ENCODE assay signal across 28 mouse cellular contexts in the genomic region with DNA sequence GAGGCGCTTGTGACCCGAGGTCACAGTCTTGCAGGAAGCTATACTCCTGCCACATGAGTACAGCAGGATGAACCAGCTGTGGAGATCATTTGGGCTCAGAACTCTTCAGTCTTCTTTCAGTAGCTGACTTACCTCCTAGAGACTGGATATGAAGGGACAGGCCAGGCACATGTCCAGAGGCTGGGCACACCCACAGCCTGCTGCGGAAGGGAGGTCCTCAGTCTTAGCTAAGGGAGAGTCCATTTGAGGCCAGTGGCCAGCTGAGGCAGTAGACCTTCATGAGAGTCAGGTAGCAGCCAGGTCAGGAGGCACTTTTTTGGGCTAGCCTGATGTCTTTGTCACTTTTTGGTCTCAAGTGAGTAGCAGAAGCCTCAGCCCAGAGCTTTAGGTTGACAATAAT.
A peak's percentile ranks its signal among the peaks of the same experiment; 100 is the strongest.
DNase-seq lines count a peak whose midpoint lies in the region; ATAC-seq lines count a peak whose summit lies in the region.
"Had no signal": no experiment of that assay in that cellular context is flagged by ENCODE, and none has a peak within 500 bp of the region (broad histone marks: within the 10 kb centered on the region; RNA-seq: fewer than 3 reads in every experiment).

No protein-coding gene starts in this region.

- ATAC-seq in heart, embryonic 12.5 days (ENCODE audit: insufficient number of reproducible peaks, low FRiP score), result no peak
- ATAC-seq: CD4-positive, CD25-positive, alpha-beta regulatory T cell, adult 4 months; forebrain, postnatal 0 days; hindbrain, postnatal 0 days; intestine, embryonic 15.5 days had no signal

- WGBS in heart, embryonic 12.5 days, result 83% methylated on average over 3 of the region's 3 CpGs
- WGBS in embryonic facial prominence, embryonic 10.5 days, result 81% methylated on average over 3 of the region's 3 CpGs

- no peak overlapping the region for H3K27ac ChIP-seq in heart, embryonic 12.5 days (ENCODE audit: poor library complexity, severe bottlenecking)
- H3K27ac ChIP-seq in embryonic facial prominence, embryonic 10.5 days (replicated peaks), result 0 out of 2 replicates have a peak overlapping the region, but pooled peaks have one; percentile 6
- H3K27ac ChIP-seq: embryonic facial prominence, embryonic 15.5 days; forebrain, embryonic 12.5 days; hindbrain, embryonic 12.5 days; hindbrain, postnatal 0 days; intestine, embryonic 15.5 days; liver, embryonic 14.5 days; midbrain, embryonic 12.5 days; neural tube, embryonic 12.5 days had no signal

- H3K9ac ChIP-seq in heart, embryonic 12.5 days, result no peak overlapping the region
- H3K9ac ChIP-seq: embryonic facial prominence, embryonic 15.5 days; forebrain, embryonic 12.5 days; forebrain, postnatal 0 days; hindbrain, embryonic 12.5 days; intestine, embryonic 15.5 days; liver, embryonic 14.5 days; midbrain, embryonic 12.5 days; neural tube, embryonic 12.5 days had no signal

- peaks cover 15% of the 10 kb centered on the region; the same call in 1 of the 2 replicates for H3K27me3 ChIP-seq in heart, embryonic 12.5 days (replicated peaks)
- no peaks in the 10 kb centered on the region for H3K27me3 ChIP-seq in embryonic facial prominence, embryonic 10.5 days (replicated peaks; ENCODE audit: low read depth, poor library complexity, severe bottlenecking)
- H3K27me3 ChIP-seq: forebrain, embryonic 12.5 days; hindbrain, embryonic 12.5 days; intestine, embryonic 15.5 days; midbrain, embryonic 12.5 days; neural tube, embryonic 12.5 days had no signal

- DNase-seq in heart, adult 11 months, result peak; percentile 98
- DNase-seq in embryonic facial prominence, embryonic 10.5 days (ENCODE audit: low spot score), result no peak
- peak; percentile 55 for DNase-seq in heart, adult 8-10 months (ENCODE audit: low spot score)
- DNase-seq in heart, postnatal 25 days (ENCODE audit: low spot score), result peak; percentile 35
- no peak for DNase-seq in Muller cell, postnatal 12 days (ENCODE audit: inconsistent ontology term)
- DNase-seq in adrenal gland, adult 18-20 months (ENCODE audit: low spot score in 2 of 2), result no peak
- DNase-seq: adrenal gland, adult 2 months; adrenal gland, postnatal 36 days; cerebellum, adult 18-20 months; cerebellum, postnatal 10 days; forebrain, postnatal 0 days; kidney, adult 2 months; kidney, postnatal 4 days; layer of hippocampus, adult 9-11 months; liver; lung, adult 2 months; lung, postnatal 14 days had no signal

- peaks cover 39% of the 10 kb centered on the region for H3K4me1 ChIP-seq in heart, embryonic 12.5 days (replicated peaks)
- peaks cover 65% of the 10 kb centered on the region for H3K4me1 ChIP-seq in embryonic facial prominence, embryonic 10.5 days

- intact Hi-C loops in heart, postnatal 25 days (cut with DNase I), result no loop called here

- H3K4me3 ChIP-seq in heart, embryonic 12.5 days, result no peak overlapping the region
- no peak overlapping the region for H3K4me3 ChIP-seq in embryonic facial prominence, embryonic 10.5 days
- H3K4me3 ChIP-seq: embryonic facial prominence, embryonic 15.5 days; forebrain, embryonic 12.5 days; hindbrain, embryonic 12.5 days; intestine, embryonic 15.5 days; midbrain, embryonic 12.5 days; myocyte; neural tube, embryonic 12.5 days had no signal

- no peaks in the 10 kb centered on the region for H3K36me3 ChIP-seq in heart, embryonic 12.5 days
- H3K36me3 ChIP-seq in embryonic facial prominence, embryonic 10.5 days (replicated peaks), result no peaks in the 10 kb centered on the region
- H3K36me3 ChIP-seq: embryonic facial prominence, embryonic 15.5 days; forebrain, embryonic 12.5 days; hindbrain, embryonic 12.5 days; intestine, embryonic 15.5 days; midbrain, embryonic 12.5 days; neural tube, embryonic 12.5 days had no signal

- H3K4me2 ChIP-seq in heart, embryonic 12.5 days, result no peak overlapping the region
- H3K4me2 ChIP-seq: embryonic facial prominence, embryonic 15.5 days; forebrain, embryonic 12.5 days; hindbrain, embryonic 12.5 days; intestine, embryonic 15.5 days; midbrain, embryonic 12.5 days; neural tube, embryonic 12.5 days had no signal

- no peaks in the 10 kb centered on the region for H3K9me3 ChIP-seq in heart, embryonic 12.5 days (replicated peaks)
- no peaks in the 10 kb centered on the region for H3K9me3 ChIP-seq in embryonic facial prominence, embryonic 10.5 days
- H3K9me3 ChIP-seq: embryonic facial prominence, embryonic 15.5 days; forebrain, embryonic 12.5 days; hindbrain, embryonic 12.5 days; intestine, embryonic 15.5 days; midbrain, embryonic 12.5 days; neural tube, embryonic 12.5 days had no signal

Comparison
In these comparisons a context has a peak if more than half of its experiments do, and no peak if none do; other contexts are left out.
1. DNase-seq: peak in heart, adult 11 months (single experiment), heart, adult 8-10 months (single experiment) and heart, postnatal 25 days (single experiment); none in embryonic facial prominence, embryonic 10.5 days (single experiment), Muller cell, postnatal 12 days (single experiment) and adrenal gland, adult 18-20 months (0 of 2).